Mouse (Mus musculus) MEL (cell line): Measurements from ENCODE around the gene Aspscr1.

Experiments
- CTCF ChIP-seq, 3 experiments: IDR thresholded peaks in 2 of 3; conservative IDR thresholded peaks in 1 of 3; 2 replicates each; pipeline ENCODE4 v1.5.1; 2011 to 2012; ENCODE audit warnings: low read length in 3 of 3, low read depth in 2 of 3, mild to moderate bottlenecking in 2 of 3, improper control_type of control experiment in 1 of 3, inconsistent platforms in 1 of 3, mixed read lengths in 1 of 3, moderate library complexity in 1 of 3; ENCODE audit not compliant: control insufficient read depth in 1 of 3, insufficient read depth in 1 of 3, poor library complexity in 1 of 3, severe bottlenecking in 1 of 3
- ELF1 ChIP-seq: IDR thresholded peaks from 2 replicates; pipeline ENCODE4 v1.6.1; 2014; ENCODE audit warnings: low read depth, mild to moderate bottlenecking, inconsistent platforms, low read length, improper control_type of control experiment, moderate library complexity
- EP300 ChIP-seq, 2 experiments: IDR thresholded peaks; 2 replicates each; pipeline ENCODE4 v1.6.1; 2011; ENCODE audit warnings: improper control_type of control experiment in 2 of 2, low read length in 2 of 2, low read depth in 1 of 2, mild to moderate bottlenecking in 1 of 2
- MAFK ChIP-seq: IDR thresholded peaks from 2 replicates; pipeline ENCODE4 v1.6.1; 2011; ENCODE audit warnings: low read depth, mild to moderate bottlenecking, low read length, improper control_type of control experiment, borderline replicate concordance
- MXI1 ChIP-seq: IDR thresholded peaks from 2 replicates; pipeline ENCODE4 v1.6.1; 2011; ENCODE audit warnings: mild to moderate bottlenecking, low read depth, low read length, improper control_type of control experiment
- POLR2A ChIP-seq, 2 experiments: IDR thresholded peaks; 2 replicates each; pipeline ENCODE4 v1.6.1; 2011 to 2012; ENCODE audit warnings: low read length in 2 of 2, mild to moderate bottlenecking in 2 of 2, control low read depth in 1 of 2, improper control_type of control experiment in 1 of 2, low read depth in 1 of 2, moderate library complexity in 1 of 2; ENCODE audit not compliant: control insufficient read depth in 1 of 2, insufficient read depth in 1 of 2, poor library complexity in 1 of 2

- TF ChIP-seq CTCF (IDR thresholded peaks at IDR 0.05 in 2 of 3, conservative IDR thresholded peaks at IDR 0.05 in 1 of 3; ENCODE audit: control insufficient read depth in 1 of 3, insufficient read depth in 1 of 3, low read depth in 2 of 3, low read length in 3 of 3, poor library complexity in 1 of 3, severe bottlenecking in 1 of 3) (no peak), ELF1 (no peak), POLR2A (IDR thresholded peaks at IDR 0.05; ENCODE audit: control insufficient read depth in 1 of 2, insufficient read depth in 1 of 2, low read depth in 1 of 2, low read length in 2 of 2, poor library complexity in 1 of 2) (no peak), MXI1 (no peak), MAFK (no peak), EP300 (IDR thresholded peaks at IDR 0.05; ENCODE audit: low read depth in 1 of 2, low read length in 2 of 2) (no peak)
Measured at GRCm38 (mm10) chr11:120648001-120648476, 24.7 kb upstream of the Aspscr1 start, which contains the start of gene Myadml2.
